Mouse (Mus musculus) heart, embryonic 10.5 days (tissue): ENCODE data around the gene Reep6. TPM values are rescaled to one million over a fixed set of nuclear protein-coding genes. Genes with fewer than 3 reads are reported as not detected.

Experiments used
- DNase-seq: peaks from one replicate; pipeline ENCODE4 v3.0.0-alpha.2; 2017; ENCODE audit warnings: low spot score
- H3K27ac ChIP-seq: fragments of 300-500 bp; sonication (generic); 2 replicates; pipeline ENCODE4 v1.5.1; 2016; ENCODE audit warnings: mild to moderate bottlenecking
- H3K27me3 ChIP-seq: fragments of 300-500 bp; sonication (generic); 2 replicates; pipeline ENCODE4 v1.6.1; 2016; ENCODE audit warnings: mild to moderate bottlenecking; ENCODE audit not compliant: poor library complexity, insufficient read depth, severe bottlenecking
- H3K36me3 ChIP-seq: fragments of 300-500 bp; sonication (generic); 2 replicates; pipeline ENCODE4 v1.6.1; 2016; ENCODE audit warnings: mild to moderate bottlenecking, moderate library complexity
- H3K4me1 ChIP-seq: fragments of 300-500 bp; sonication (generic); 2 replicates; pipeline ENCODE4 v1.6.1; 2016; ENCODE audit warnings: mild to moderate bottlenecking
- H3K4me3 ChIP-seq: fragments of 300-500 bp; sonication (generic); 2 replicates; pipeline ENCODE4 v1.5.1; 2016; ENCODE audit warnings: mild to moderate bottlenecking, moderate library complexity
- H3K9me3 ChIP-seq: fragments of 300-500 bp; sonication (generic); 2 replicates; pipeline ENCODE4 v1.6.1; 2016; ENCODE audit warnings: mild to moderate bottlenecking, moderate library complexity
- WGBS: fragments of 180-500 bp; shearing (Covaris S2); methylation state at CpG from one replicate; pipeline ENCODE4 v1.1.7; 2016; 5-methylcytosine and 5-hydroxymethylcytosine counted together
- polyA plus RNA-seq: library from polyadenylated mRNA; unstranded; fragments of >200 nt; fragmentation: Nextera tagmentation; extraction: Ambion mirVana; gene quantifications from 2 replicates; pipeline ENCODE4 v1.2.1, GENCODE M21; 2016

The Reep6 gene
- polyA plus RNA-seq, 1 experiment from 2014 or later, result 18.3 TPM

GRCm38 (mm10) chr10:80323261-80324119 is 6.3 kb upstream of the Reep6 start:
- Histone ChIP-seq H3K4me3 (peak overlapping the region; percentile 72), H3K36me3 (peaks cover 8% of the 10 kb centered on the region), H3K4me1 (peaks cover 49% of the 10 kb centered on the region), H3K9me3 (no peaks in the 10 kb centered on the region), H3K27ac (peak overlapping the region; percentile 76), H3K27me3 (peaks cover 67% of the 10 kb centered on the region)
- peak; percentile 91 for DNase-seq
- 1% methylated on average over 45 of the region's 46 CpGs for WGBS

GRCm38 (mm10) chr10:80324120-80325037 is 5.4 kb upstream of the Reep6 start:
- Histone ChIP-seq H3K27me3 (peaks cover 75% of the 10 kb centered on the region), H3K4me3 (peak overlapping the region; percentile 72), H3K36me3 (no peaks in the 10 kb centered on the region), H3K27ac (0 out of 2 replicates have a peak overlapping the region, but pooled peaks have one; percentile 76), H3K4me1 (peaks cover 48% of the 10 kb centered on the region), H3K9me3 (no peaks in the 10 kb centered on the region)
- no peak for DNase-seq
- WGBS, result 78% methylated on average over 17 of the region's 17 CpGs

GRCm38 (mm10) chr10:80325045-80325444 is 4.7 kb upstream of the Reep6 start:
- peak; percentile 94 for DNase-seq
- 76% methylated on average over 21 of the region's 21 CpGs for WGBS
- H3K4me3 ChIP-seq, result 0 out of 2 replicates have a peak overlapping the region, but pooled peaks have one; percentile 13
- H3K27me3 ChIP-seq, result peaks cover 75% of the 10 kb centered on the region
- H3K9me3 ChIP-seq, result no peaks in the 10 kb centered on the region
- no peak overlapping the region for H3K27ac ChIP-seq
- H3K36me3 ChIP-seq, result no peaks in the 10 kb centered on the region
- H3K4me1 ChIP-seq, result peaks cover 50% of the 10 kb centered on the region

- peaks cover 39% of the 10 kb centered on the region for H3K4me1 ChIP-seq
- H3K9me3 ChIP-seq, result no peaks in the 10 kb centered on the region
- no peak for DNase-seq
- WGBS, result 3% methylated on average over 40 of the region's 41 CpGs
- H3K36me3 ChIP-seq, result no peaks in the 10 kb centered on the region
- peak overlapping the region; percentile 67 for H3K4me3 ChIP-seq
- peaks cover 88% of the 10 kb centered on the region for H3K27me3 ChIP-seq
- peak overlapping the region; percentile 75 for H3K27ac ChIP-seq
Observed at GRCm38 (mm10) chr10:80330084-80330483, 331 bp downstream of the Reep6 start.

- Histone ChIP-seq H3K36me3 (no peaks in the 10 kb centered on the region), H3K27ac (no peak overlapping the region), H3K4me3 (peak overlapping the region; percentile 67), H3K9me3 (no peaks in the 10 kb centered on the region), H3K27me3 (peaks cover 88% of the 10 kb centered on the region), H3K4me1 (peaks cover 36% of the 10 kb centered on the region)
- no peak for DNase-seq
- 70% methylated on average over 2 of the region's 2 CpGs for WGBS
Observed at GRCm38 (mm10) chr10:80330888-80331287, 1.1 kb downstream of the Reep6 start.

GRCm38 (mm10) chr10:80331636-80332524 is 2.1 kb downstream of the Reep6 start:
- Histone ChIP-seq H3K36me3 (no peaks in the 10 kb centered on the region), H3K4me1 (peaks cover 36% of the 10 kb centered on the region), H3K27me3 (peaks cover 88% of the 10 kb centered on the region), H3K27ac (peak overlapping the region; percentile 59), H3K4me3 (no peak overlapping the region; the same call in 1 of the 2 replicates), H3K9me3 (no peaks in the 10 kb centered on the region)
- peak; percentile 92 for DNase-seq
- 46% methylated on average over 10 of the region's 10 CpGs for WGBS

- Histone ChIP-seq H3K27me3 (peaks cover 84% of the 10 kb centered on the region), H3K36me3 (no peaks in the 10 kb centered on the region), H3K4me3 (no peak overlapping the region), H3K27ac (peak overlapping the region; percentile 59), H3K4me1 (peaks cover 36% of the 10 kb centered on the region), H3K9me3 (no peaks in the 10 kb centered on the region)
- no peak for DNase-seq
- WGBS, result 77% methylated on average over 5 of the region's 5 CpGs
Observed at GRCm38 (mm10) chr10:80332525-80332989, 2.8 kb downstream of the Reep6 start.

GRCm38 (mm10) chr10:80336263-80336662 is 6.5 kb downstream of the Reep6 start:
- 84% methylated on average over 12 of the region's 12 CpGs for WGBS
- peaks cover 86% of the 10 kb centered on the region for H3K27me3 ChIP-seq
- no peak overlapping the region for H3K4me3 ChIP-seq

GRCm38 (mm10) chr10:80339941-80340750 is 10.4 kb downstream of the Reep6 start:
- Histone ChIP-seq H3K27ac (no peak overlapping the region), H3K27me3 (peaks cover 86% of the 10 kb centered on the region), H3K9me3 (no peaks in the 10 kb centered on the region), H3K36me3 (no peaks in the 10 kb centered on the region), H3K4me1 (peaks cover 49% of the 10 kb centered on the region), H3K4me3 (no peak overlapping the region)
- WGBS, result 25% methylated on average over 19 of the region's 19 CpGs
- DNase-seq, result peak; percentile 94

More at GRCm38 (mm10) chr10:80336263-80336662, 6.5 kb downstream of the Reep6 start:
- no peaks in the 10 kb centered on the region for H3K9me3 ChIP-seq
- H3K36me3 ChIP-seq, result no peaks in the 10 kb centered on the region
- no peak for DNase-seq
- H3K27ac ChIP-seq, result no peak overlapping the region
- H3K4me1 ChIP-seq, result peaks cover 24% of the 10 kb centered on the region

GRCm38 (mm10) chr10:80341026-80341425 is 11.3 kb downstream of the Reep6 start:
- no peak overlapping the region for H3K27ac ChIP-seq
- no peak overlapping the region for H3K4me3 ChIP-seq
- peaks cover 86% of the 10 kb centered on the region for H3K27me3 ChIP-seq
- peaks cover 52% of the 10 kb centered on the region for H3K4me1 ChIP-seq
- no peaks in the 10 kb centered on the region for H3K36me3 ChIP-seq
- WGBS, result 16% methylated on average over 21 of the region's 21 CpGs
- DNase-seq, result no peak
- H3K9me3 ChIP-seq, result no peaks in the 10 kb centered on the region

- WGBS, result 5% methylated on average over 47 of the region's 47 CpGs
- Histone ChIP-seq H3K4me1 (peaks cover 52% of the 10 kb centered on the region), H3K27me3 (peaks cover 86% of the 10 kb centered on the region), H3K36me3 (no peaks in the 10 kb centered on the region), H3K9me3 (no peaks in the 10 kb centered on the region), H3K4me3 (peak overlapping the region; percentile 52), H3K27ac (peak overlapping the region; percentile 2; the same call in 1 of the 2 replicates)
- no peak for DNase-seq
Observed at GRCm38 (mm10) chr10:80341491-80342304, 11.9 kb downstream of the Reep6 start.
